Mouse (Mus musculus): Measurements from ENCODE around the gene Chl1. TPM values are rescaled to one million over a fixed set of nuclear protein-coding genes. Genes with fewer than 3 reads are reported as not detected.

The Chl1 gene
- total RNA-seq, 2 experiments from 2014 or later = 2.2 to 3.2 TPM

GRCm38 (mm10) chr6:103781058-103781457, 270.7 kb downstream of the Chl1 start:
- no peak for DNase-seq (ENCODE audit: low spot score in 2 of 2)

- DNase-seq (ENCODE audit: low spot score in 2 of 2) = no peak
Measured at GRCm38 (mm10) chr6:103791077-103791632, 280.8 kb downstream of the Chl1 start.

- no peak for DNase-seq (ENCODE audit: low spot score in 2 of 2)
Measured at GRCm38 (mm10) chr6:103795241-103795640, 284.9 kb downstream of the Chl1 start.
